Mouse (Mus musculus) heart, embryonic 12.5 days (tissue): ENCODE measurements around the gene Rps8. TPM values are rescaled to one million over a fixed set of nuclear protein-coding genes. Genes with fewer than 3 reads are reported as not detected.

Experiments used
- ATAC-seq: fragments of 200-750 bp; cut with Nextera tagmentation; 2 replicates; pipeline ENCODE4 v1.8.0; 2017; ENCODE audit warnings: moderate TSS enrichment, moderate library complexity; ENCODE audit not compliant: insufficient number of reproducible peaks, low FRiP score
- H3K27ac ChIP-seq: fragments of 300-500 bp; sonication (generic); 2 replicates; pipeline ENCODE4 v1.5.1; 2016; ENCODE audit warnings: mild to moderate bottlenecking, moderate library complexity; ENCODE audit not compliant: poor library complexity, severe bottlenecking
- H3K27me3 ChIP-seq: fragments of 300-500 bp; sonication (generic); replicated peaks from 2 replicates; pipeline ENCODE4 v1.6.1; 2016; ENCODE audit warnings: mild to moderate bottlenecking, moderate library complexity
- H3K36me3 ChIP-seq: fragments of 300-500 bp; sonication (generic); 2 replicates; pipeline ENCODE4 v1.6.1; 2016; ENCODE audit warnings: mild to moderate bottlenecking, moderate library complexity
- H3K4me1 ChIP-seq: fragments of 300-500 bp; sonication (generic); replicated peaks from 2 replicates; pipeline ENCODE4 v1.6.1; 2016; ENCODE audit warnings: mild to moderate bottlenecking
- H3K4me2 ChIP-seq: fragments of 300-500 bp; sonication (generic); 2 replicates; pipeline ENCODE4 v1.6.1; 2016; ENCODE audit warnings: mild to moderate bottlenecking, moderate library complexity
- H3K4me3 ChIP-seq: fragments of 300-500 bp; sonication (generic); 2 replicates; pipeline ENCODE4 v1.5.1; 2016; ENCODE audit warnings: mild to moderate bottlenecking
- H3K9ac ChIP-seq: fragments of 300-500 bp; sonication (generic); 2 replicates; pipeline ENCODE4 v1.6.1; 2016; ENCODE audit warnings: mild to moderate bottlenecking, moderate library complexity
- H3K9me3 ChIP-seq: fragments of 300-500 bp; sonication (generic); replicated peaks from 2 replicates; pipeline ENCODE4 v1.6.1; 2016; ENCODE audit warnings: mild to moderate bottlenecking, moderate library complexity
- WGBS: fragments of 180-500 bp; shearing (Covaris S2); methylation state at CpG from one replicate; pipeline ENCODE4 v1.1.7; 2016; 5-methylcytosine and 5-hydroxymethylcytosine counted together
- polyA plus RNA-seq: library from polyadenylated mRNA; unstranded; fragments of >200 nt; fragmentation: Nextera tagmentation; extraction: Ambion mirVana; gene quantifications from 2 replicates; pipeline ENCODE4 v1.2.1, GENCODE M21; 2016

The Rps8 gene
- polyA plus RNA-seq, 1 experiment from 2014 or later = 621 TPM

DNA sequence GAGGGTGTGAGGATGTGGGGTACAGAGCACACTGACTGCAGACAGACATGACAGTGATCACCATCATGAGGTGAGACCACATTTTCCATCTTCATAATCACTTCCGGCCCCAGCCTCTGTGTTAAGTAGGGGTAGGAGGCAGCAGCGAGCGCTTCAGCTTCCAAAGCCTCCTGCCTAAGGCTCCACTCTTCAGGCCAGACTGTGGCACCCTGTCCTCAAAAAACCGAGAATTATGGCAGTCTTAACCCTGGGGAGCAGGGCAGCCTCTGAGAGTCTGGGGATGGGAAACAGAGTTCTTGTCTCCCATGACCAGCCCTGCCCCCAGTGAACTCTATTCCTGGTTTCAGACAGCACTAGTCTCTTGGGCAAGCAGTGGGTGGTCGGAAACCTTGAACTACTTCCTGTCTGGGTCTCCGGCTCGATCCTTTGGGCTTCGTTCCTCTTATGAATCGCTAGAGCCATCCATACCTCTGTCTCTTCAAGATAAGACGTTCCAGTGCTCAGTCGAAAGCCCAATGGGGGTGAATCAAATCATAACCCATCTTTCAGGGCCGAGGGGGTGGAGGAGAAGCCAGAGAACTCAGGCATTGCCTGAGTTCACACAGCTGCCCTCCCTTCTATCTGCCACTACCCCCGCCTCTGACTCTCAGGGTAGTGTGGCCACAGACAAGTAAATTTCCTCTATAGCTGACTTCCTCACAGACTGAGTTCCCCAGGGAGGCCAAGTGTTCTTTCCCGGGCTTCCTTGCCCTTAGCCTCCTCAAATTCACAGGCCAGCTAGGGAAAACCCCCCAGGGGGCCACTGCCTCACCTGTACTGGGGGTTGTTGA is 31.3 kb downstream of the Rps8 start:
- H3K4me1 ChIP-seq = peaks cover 24% of the 10 kb centered on the region
- H3K9me3 ChIP-seq = no peaks in the 10 kb centered on the region
- no peak for ATAC-seq
- no peak overlapping the region for H3K4me3 ChIP-seq
- WGBS = 50% methylated on average over 14 of the region's 14 CpGs
- peak overlapping the region; percentile 16; the same call in 1 of the 2 replicates for H3K9ac ChIP-seq
- H3K27ac ChIP-seq = peak overlapping the region; percentile 61
- H3K36me3 ChIP-seq = peaks cover 13% of the 10 kb centered on the region
- H3K27me3 ChIP-seq = peaks cover 3% of the 10 kb centered on the region; the same call in 1 of the 2 replicates
- 0 out of 2 replicates have a peak overlapping the region, but pooled peaks have one; percentile 4 for H3K4me2 ChIP-seq

DNA sequence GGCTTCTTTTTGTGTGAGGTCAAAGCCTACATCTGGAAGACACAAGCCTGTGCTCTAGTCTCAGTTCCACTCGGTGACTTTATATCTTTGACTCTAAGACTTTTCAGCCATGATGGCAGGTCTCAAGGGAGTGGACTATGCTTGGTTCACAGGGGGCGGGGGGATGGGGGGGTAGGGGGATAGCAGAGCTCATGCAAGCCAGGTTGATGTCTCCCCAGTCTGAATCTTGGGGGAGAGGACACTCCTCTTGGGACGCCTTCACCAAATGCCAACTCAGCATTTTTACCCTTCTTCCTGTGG is 31.9 kb downstream of the Rps8 start:
- Histone ChIP-seq H3K27ac (0 out of 2 replicates have a peak overlapping the region, but pooled peaks have one; percentile 61), H3K9ac (no peak overlapping the region), H3K27me3 (peaks cover 3% of the 10 kb centered on the region; the same call in 1 of the 2 replicates), H3K4me1 (peaks cover 25% of the 10 kb centered on the region), H3K4me3 (no peak overlapping the region), H3K9me3 (no peaks in the 10 kb centered on the region), H3K36me3 (peaks cover 12% of the 10 kb centered on the region), H3K4me2 (no peak overlapping the region)
- 87% methylated on average over 3 of the region's 3 CpGs for WGBS
- ATAC-seq = no peak

DNA sequence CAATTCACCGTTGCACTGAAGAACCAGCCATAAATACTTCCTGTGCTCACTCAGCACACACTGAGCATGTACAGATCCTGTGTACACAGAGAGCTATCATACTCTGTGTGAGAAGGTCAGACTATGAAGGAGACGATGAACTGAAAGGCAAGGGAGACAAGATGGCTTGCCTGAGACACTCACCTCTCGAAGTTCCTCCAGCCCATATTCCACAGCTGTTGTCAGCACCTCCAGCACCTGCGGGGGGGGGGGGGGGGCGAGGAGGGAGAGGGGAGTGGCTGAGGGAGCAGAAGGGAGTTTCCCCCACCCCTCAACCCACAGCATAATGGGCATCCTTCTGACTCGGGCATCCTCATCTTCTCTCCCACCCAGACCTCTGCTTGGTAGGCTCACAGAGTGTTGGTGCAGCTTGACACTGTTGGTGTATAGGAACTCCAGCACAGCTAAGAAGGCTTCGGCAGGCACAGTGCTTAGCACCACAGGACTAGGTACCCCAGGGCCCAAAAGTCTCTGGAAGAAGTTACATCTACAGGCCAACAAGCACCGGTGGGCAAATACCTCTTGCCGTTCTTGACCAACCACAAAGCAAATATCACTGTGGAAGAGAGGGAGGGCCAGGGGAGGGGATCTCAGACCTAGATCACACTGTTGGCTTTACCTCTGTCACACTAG is 32.4 kb downstream of the Rps8 start:
- no peak for ATAC-seq
- H3K9ac ChIP-seq = no peak overlapping the region
- no peak overlapping the region for H3K4me2 ChIP-seq
- H3K36me3 ChIP-seq = peaks cover 7% of the 10 kb centered on the region
- WGBS = 67% methylated on average over 8 of the region's 9 CpGs
- H3K9me3 ChIP-seq = no peaks in the 10 kb centered on the region
- peaks cover 25% of the 10 kb centered on the region for H3K4me1 ChIP-seq
- no peak overlapping the region for H3K27ac ChIP-seq
- H3K27me3 ChIP-seq = peaks cover 3% of the 10 kb centered on the region; the same call in 1 of the 2 replicates
- no peak overlapping the region for H3K4me3 ChIP-seq

DNA sequence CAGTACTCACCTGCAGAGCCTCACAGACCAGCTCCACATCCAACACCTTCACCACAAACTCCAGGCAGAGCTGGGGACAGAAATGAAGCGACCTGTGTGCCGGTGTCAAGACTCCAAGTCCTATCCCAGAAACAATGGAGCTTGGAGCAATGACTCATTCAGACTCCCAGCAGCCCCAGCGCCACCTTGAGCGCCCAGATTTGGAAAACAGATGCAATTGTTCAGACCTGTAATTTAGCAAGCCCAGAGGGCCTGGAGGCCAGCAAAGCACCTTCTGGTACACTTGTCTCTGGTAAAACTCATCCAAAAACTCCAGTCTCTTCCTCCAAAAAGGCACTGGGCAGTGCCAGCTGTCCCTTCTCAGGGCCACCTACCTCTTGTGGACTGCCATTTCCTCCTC is 33.8 kb downstream of the Rps8 start:
- Histone ChIP-seq H3K9me3 (no peaks in the 10 kb centered on the region), H3K9ac (no peak overlapping the region), H3K36me3 (no peaks in the 10 kb centered on the region), H3K27me3 (no peaks in the 10 kb centered on the region), H3K4me3 (no peak overlapping the region), H3K4me1 (peaks cover 25% of the 10 kb centered on the region), H3K27ac (no peak overlapping the region), H3K4me2 (no peak overlapping the region)
- ATAC-seq = no peak
- WGBS = 78% methylated on average over 4 of the region's 4 CpGs

DNA sequence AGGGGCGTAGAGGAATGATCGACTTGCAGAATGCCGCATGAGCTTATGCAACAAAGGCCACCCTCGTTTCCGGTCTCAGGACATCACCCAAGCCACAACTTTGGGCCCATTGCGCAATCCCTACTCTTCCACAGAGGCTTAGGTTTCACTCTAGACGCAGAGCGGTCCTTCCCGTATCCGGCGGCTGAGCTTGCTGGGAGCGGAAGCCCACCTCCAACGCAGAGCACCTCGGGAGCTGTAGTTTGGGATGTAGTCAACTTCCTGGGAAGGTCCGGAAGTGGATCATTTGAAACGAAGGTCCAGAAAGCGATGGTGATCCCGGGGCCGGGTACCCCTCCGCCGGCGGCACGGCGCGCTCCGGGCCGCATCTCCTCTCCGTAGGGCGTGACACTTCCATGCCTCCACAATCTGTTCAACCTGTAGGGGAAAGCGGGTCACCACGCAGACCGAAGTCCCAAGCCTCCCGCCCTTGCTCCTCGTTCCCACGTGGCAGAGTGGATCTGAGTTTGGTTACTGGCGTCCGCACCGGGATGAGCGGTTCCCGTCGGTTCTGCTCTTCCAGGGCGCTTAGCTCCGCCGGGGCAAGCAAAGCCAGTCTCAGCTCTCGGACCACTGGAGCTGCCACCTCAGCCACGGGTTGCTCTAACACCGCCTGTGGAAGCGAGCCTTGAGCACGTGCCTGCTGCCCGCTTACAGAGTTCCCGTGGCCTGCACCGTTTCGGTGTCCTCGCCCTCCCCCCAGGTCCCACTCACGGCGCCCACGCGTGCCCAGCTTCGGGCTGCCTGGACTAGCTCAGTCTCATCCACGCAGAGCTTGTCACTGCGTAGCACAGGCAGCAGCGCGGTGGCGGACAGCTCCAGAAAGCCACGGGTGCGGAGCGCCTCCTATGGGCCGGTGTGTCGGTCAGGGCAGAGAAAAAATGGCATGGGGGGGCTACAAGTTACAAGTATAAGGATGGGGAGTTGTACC is 35.3 kb downstream of the Rps8 start:
- ATAC-seq = peak; percentile 90
- no peaks in the 10 kb centered on the region for H3K27me3 ChIP-seq
- H3K4me1 ChIP-seq = peaks cover 19% of the 10 kb centered on the region
- H3K4me3 ChIP-seq = peak overlapping the region; percentile 57
- WGBS = under 1% methylated on average over 69 of the region's 69 CpGs
- H3K9me3 ChIP-seq = no peaks in the 10 kb centered on the region
- peak overlapping the region; percentile 76 for H3K27ac ChIP-seq
- peak overlapping the region; percentile 72 for H3K9ac ChIP-seq
- H3K36me3 ChIP-seq = no peaks in the 10 kb centered on the region
- H3K4me2 ChIP-seq = peak overlapping the region; percentile 99

DNA sequence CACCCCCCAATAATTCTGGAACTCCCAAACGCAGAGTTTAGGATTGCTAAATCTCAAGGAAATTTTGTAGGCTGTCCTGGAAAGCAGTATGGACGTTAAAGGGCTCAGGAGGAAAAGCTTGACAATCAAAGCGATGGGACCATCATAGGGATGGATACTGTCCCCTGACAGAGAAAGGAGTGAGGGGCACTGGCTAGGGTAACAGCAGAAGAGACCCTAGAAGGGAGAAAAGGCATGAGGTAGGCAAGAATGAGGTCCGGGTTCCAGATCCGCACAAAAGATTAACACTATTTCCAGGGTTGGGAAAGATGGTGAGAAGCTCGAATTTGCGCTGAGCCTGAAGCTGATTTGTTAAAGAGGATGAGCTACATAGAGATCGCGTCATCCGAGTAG is 36.0 kb downstream of the Rps8 start:
- 6% methylated on average over 10 of the region's 10 CpGs for WGBS
- H3K9me3 ChIP-seq = no peaks in the 10 kb centered on the region
- H3K27ac ChIP-seq = peak overlapping the region; percentile 76
- H3K9ac ChIP-seq = peak overlapping the region; percentile 66
- peaks cover 12% of the 10 kb centered on the region for H3K4me1 ChIP-seq
- no peaks in the 10 kb centered on the region for H3K36me3 ChIP-seq
- no peaks in the 10 kb centered on the region for H3K27me3 ChIP-seq
- H3K4me3 ChIP-seq = peak overlapping the region; percentile 57
- H3K4me2 ChIP-seq = peak overlapping the region; percentile 99
- ATAC-seq = no peak

DNA sequence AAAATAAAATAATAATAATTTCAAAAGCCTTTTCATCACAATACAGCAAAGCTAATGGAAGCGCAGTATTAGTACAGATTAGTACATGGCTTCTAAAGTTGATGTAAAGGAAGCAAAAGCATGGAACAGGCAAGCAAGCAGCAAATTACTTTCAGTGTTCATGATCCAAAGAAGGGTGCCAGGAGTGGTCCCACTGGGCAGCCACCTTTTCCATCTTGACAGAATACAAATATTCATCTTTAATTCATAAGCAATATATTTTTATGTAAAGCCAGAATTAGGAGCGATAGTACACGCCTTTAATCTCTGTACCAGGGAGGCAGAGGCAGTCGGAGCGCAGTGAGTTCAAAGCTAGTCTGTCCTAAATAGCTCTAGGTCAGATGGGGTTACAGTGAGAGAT is 36.4 kb downstream of the Rps8 start:
- H3K27me3 ChIP-seq = no peaks in the 10 kb centered on the region
- ATAC-seq = no peak
- H3K4me1 ChIP-seq = peaks cover 8% of the 10 kb centered on the region
- H3K9ac ChIP-seq = peak overlapping the region; percentile 66
- H3K36me3 ChIP-seq = no peaks in the 10 kb centered on the region
- peak overlapping the region; percentile 99 for H3K4me2 ChIP-seq
- peak overlapping the region; percentile 57 for H3K4me3 ChIP-seq
- no peaks in the 10 kb centered on the region for H3K9me3 ChIP-seq
- peak overlapping the region; percentile 76 for H3K27ac ChIP-seq
- WGBS = 75% methylated on average over 5 of the region's 5 CpGs

DNA sequence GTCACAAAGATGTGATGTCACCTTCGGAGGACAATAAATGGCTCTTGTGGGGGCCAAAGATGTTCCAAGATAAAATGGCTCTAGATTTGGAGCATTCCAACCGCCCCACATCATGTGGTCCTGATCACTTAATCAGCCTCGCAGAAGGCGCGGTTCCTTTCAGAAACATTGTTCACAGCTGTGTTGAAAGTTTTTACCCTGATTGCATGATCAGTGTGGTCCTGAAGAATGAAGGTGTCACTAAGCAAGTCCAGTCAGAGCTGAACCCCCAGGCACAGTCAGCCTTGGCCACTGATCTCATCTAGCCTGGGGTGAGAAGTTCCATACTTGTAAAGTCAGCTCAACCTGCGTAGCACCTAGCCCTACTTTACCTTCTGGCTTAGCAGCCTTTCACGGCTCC is 38.1 kb downstream of the Rps8 start:
- 92% methylated on average over 7 of the region's 7 CpGs for WGBS
- Histone ChIP-seq H3K4me2 (no peak overlapping the region), H3K36me3 (no peaks in the 10 kb centered on the region), H3K27ac (no peak overlapping the region), H3K9ac (no peak overlapping the region), H3K4me3 (no peak overlapping the region), H3K4me1 (0 out of 2 replicates have a peak, but pooled peaks cover 3% of the 10 kb centered on the region), H3K9me3 (no peaks in the 10 kb centered on the region), H3K27me3 (no peaks in the 10 kb centered on the region)
- ATAC-seq = no peak

DNA sequence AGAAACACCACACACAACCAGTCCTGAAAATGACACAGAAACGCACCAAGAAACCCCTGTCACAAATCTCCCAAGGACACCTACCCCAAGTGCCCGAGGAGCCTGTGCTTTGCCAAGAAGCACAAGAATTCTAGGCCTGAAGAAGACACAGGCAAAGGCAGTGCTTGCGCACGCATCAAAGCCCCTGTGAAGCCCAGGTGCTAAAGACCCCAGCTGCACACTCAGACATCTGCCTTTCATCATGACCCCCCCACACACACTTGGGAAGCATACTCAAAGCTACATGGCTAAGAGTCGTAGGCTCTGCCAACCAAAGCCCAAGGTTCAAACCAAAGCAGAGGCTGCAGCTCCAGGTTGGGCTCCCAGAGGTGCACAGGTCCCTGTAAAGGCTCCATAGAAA is 40.5 kb downstream of the Rps8 start:
- Histone ChIP-seq H3K36me3 (peaks cover 8% of the 10 kb centered on the region; the same call in 1 of the 2 replicates), H3K4me1 (0 out of 2 replicates have a peak, but pooled peaks cover 3% of the 10 kb centered on the region), H3K4me3 (no peak overlapping the region), H3K4me2 (no peak overlapping the region), H3K9ac (no peak overlapping the region), H3K27me3 (no peaks in the 10 kb centered on the region), H3K27ac (no peak overlapping the region), H3K9me3 (no peaks in the 10 kb centered on the region)
- 79% methylated on average over 5 of the region's 5 CpGs for WGBS
- no peak for ATAC-seq

DNA sequence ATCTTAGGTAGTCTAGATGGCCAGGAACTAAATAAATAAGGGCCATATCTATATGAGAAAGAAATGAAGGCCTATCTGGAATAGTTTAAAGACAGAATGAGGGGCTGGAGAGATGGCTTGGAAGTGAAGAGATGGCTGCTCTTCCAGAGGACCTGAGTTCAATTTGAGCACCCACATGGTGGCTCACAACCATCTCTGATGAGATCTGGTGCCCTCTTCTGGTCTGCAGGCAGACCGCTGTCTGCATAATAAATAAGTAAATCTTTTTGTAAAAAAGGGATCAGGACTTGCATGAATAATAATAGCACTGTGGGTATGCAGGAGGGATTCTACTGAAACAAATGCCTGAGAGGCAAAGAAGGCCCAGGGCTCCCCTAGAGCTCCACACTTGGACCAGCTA is 42.8 kb downstream of the Rps8 start:
- Histone ChIP-seq H3K9ac (no peak overlapping the region), H3K4me3 (no peak overlapping the region), H3K9me3 (no peaks in the 10 kb centered on the region), H3K36me3 (peaks cover 8% of the 10 kb centered on the region; the same call in 1 of the 2 replicates), H3K27me3 (no peaks in the 10 kb centered on the region), H3K27ac (no peak overlapping the region), H3K4me1 (no peaks in the 10 kb centered on the region), H3K4me2 (no peak overlapping the region)
- no peak for ATAC-seq
- 85% methylated on average over 1 of the region's 1 CpGs for whole genome bisulfite sequencing
